8 mouse cellular contexts compared by ENCODE assay signal in the genomic region with DNA sequence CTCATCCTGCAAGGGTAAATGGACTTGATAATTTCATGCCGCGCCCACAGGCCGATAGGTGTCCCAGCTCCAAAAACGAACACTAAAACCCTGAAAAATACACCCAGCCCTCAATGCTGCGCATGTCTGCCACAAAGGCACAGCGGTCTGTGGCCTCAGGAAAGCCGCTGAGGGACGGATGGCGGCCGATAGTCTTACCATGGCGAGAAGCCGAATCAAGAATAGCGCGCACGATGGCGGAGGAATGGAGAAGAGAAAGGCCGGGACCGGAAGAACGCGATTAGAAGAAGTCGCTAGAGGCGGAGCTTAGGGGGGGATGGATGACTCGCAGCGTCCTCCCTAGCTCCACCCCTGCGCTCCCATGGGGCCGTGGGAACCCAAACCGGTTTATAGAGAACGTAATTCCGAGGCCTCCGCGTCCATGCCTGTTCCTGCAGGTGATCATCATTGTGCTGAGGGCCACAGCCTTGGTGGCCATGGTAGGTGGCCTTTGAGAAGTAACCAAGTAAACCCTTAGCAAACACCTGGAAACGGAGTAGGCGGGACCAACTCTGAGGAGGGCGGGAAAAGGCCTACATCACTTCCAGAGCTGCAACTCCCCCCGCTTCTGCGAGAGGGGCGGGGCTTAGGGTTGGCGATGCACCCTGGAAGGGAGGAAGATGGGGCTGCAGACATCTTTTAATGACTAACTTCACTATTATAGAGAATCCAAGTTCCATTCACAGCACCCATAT. TPM values are rescaled to one million over a fixed set of nuclear protein-coding genes. Genes with fewer than 3 reads are reported as not detected.
DNase-seq lines count a peak whose midpoint lies in the region; ATAC-seq and TF ChIP-seq lines count a peak whose summit lies in the region.

A gene (minus strand): TSS at position 476 of the 734 bp plus-strand sequence.

- TF ChIP-seq CTCF in lung, postnatal 0 days (IDR thresholded peaks at IDR 0.05), result peak; percentile 40

- no peaks in the 10 kb centered on the region for H3K9me3 ChIP-seq in lung, postnatal 0 days (ENCODE audit: low read length)

- peak within 1 kb of the TSS; percentile 58 for H3K4me2 ChIP-seq in lung, postnatal 0 days (replicated peaks; ENCODE audit: low read depth, low read length)

- peak; percentile 74 for DNase-seq in MEL-GATA-1-ER (ENCODE audit: extremely low read depth, low read depth)
- peak; percentile 86 for DNase-seq in cerebellum, adult 8-10 months
- peak; percentile 80 for DNase-seq in forelimb bud, embryonic 11.5 days (ENCODE audit: low read depth, low spot score)
- peak; percentile 91 for DNase-seq in layer of hippocampus, adult 9-11 months
- DNase-seq in lung, postnatal 0 days (ENCODE audit: low spot score), result peak; percentile 93
- DNase-seq in ovary, postnatal 14 days (ENCODE audit: low spot score), result peak; percentile 65
- peak; percentile 89 for DNase-seq in thymus, postnatal 14 days

- no peaks in the 10 kb centered on the region for H3K27me3 ChIP-seq in lung, postnatal 0 days (replicated peaks; ENCODE audit: insufficient read depth, low read length)

- H3K9ac ChIP-seq in lung, postnatal 0 days (replicated peaks; ENCODE audit: low read depth), result peak within 1 kb of the TSS; percentile 41

- no peaks in the 10 kb centered on the region for H3K4me1 ChIP-seq in lung, postnatal 0 days (ENCODE audit: insufficient read depth, low read depth, low read length)

- WGBS in lung, postnatal 0 days, result 9% methylated on average over 38 of the region's 38 CpGs

- ATAC-seq in hematopoietic stem cell, adult 5-6 weeks (replicated peaks in 1 of 2; ENCODE audit: insufficient read depth in 1 of 2, low FRiP score in 2 of 2, low TSS enrichment in 1 of 2, low read depth in 1 of 2, poor library complexity in 2 of 2, severe bottlenecking in 2 of 2), result peak; percentile 94 to 95
- peak; percentile 97 for ATAC-seq in lung, postnatal 0 days

- peak within 1 kb of the TSS; percentile 51 for H3K4me3 ChIP-seq in lung, postnatal 0 days (ENCODE audit: low read depth, low read length)

- H3K27ac ChIP-seq in lung, postnatal 0 days (ENCODE audit: low read length), result peak within 1 kb of the TSS; percentile 72

- TF ChIP-seq EP300 in lung, postnatal 0 days (IDR thresholded peaks at IDR 0.05), result no peak

- no peaks in the 10 kb centered on the region for H3K36me3 ChIP-seq in lung, postnatal 0 days (ENCODE audit: insufficient read depth, low read length)

RNA-seq across cellular contexts. Expression of the gene that starts here (rescaled TPM):
- 5,658 and 5,878 TPM in 2 replicates for total RNA-seq in hematopoietic stem cell, adult 5-6 weeks (2017)
- polyA plus RNA-seq in lung, postnatal 0 days (2015; fragmentation: Nextera tagmentation; extraction: Ambion mirVana), result 416 and 436 TPM in 2 replicates

Comparison
In these comparisons a context has a peak if more than half of its experiments do, and no peak if none do; other contexts are left out.
1. Peak in every context shown above with its lines: DNase-seq, ATAC-seq, H3K4me3 ChIP-seq and H3K27ac ChIP-seq.